Mouse (Mus musculus) C2C12 (cell line): Measurements from ENCODE around the gene Pmis2. TPM values are rescaled to one million over a fixed set of nuclear protein-coding genes. Genes with fewer than 3 reads are reported as not detected.

Source experiments
- H3K27me3 ChIP-seq: one replicate; pipeline ENCODE4 v1.6.1; 2011; ENCODE audit not compliant: control insufficient read depth, insufficient read depth, insufficient read length
- H3K36me3 ChIP-seq: one replicate; pipeline ENCODE4 v1.6.1; 2011; ENCODE audit not compliant: control insufficient read depth, insufficient read depth
- H3K4me3 ChIP-seq: one replicate; pipeline ENCODE4 v1.5.1; 2011; ENCODE audit warnings: mild to moderate bottlenecking, control low read depth; ENCODE audit not compliant: poor library complexity, insufficient read depth, severe bottlenecking
- H3K79me2 ChIP-seq: one replicate; pipeline ENCODE4 v1.6.1; 2011; ENCODE audit not compliant: control insufficient read depth, insufficient read depth
- H3K79me3 ChIP-seq: one replicate; pipeline ENCODE4 v1.6.1; 2011; ENCODE audit warnings: low read depth, control low read depth
- H3ac ChIP-seq: one replicate; pipeline ENCODE3; 2011; ENCODE audit warnings: low read depth; ENCODE audit not compliant: control insufficient read depth, insufficient read length
- CEBPB ChIP-seq: IDR thresholded peaks from one replicate; pipeline ENCODE4 v1.6.1; 2011; ENCODE audit warnings: low read depth, mild to moderate bottlenecking, control low read depth, moderate library complexity
- CTCF ChIP-seq: IDR thresholded peaks from one replicate; pipeline ENCODE4 v1.5.1; 2011; ENCODE audit not compliant: control insufficient read depth, insufficient read depth, insufficient read length
- FOSL1 ChIP-seq: IDR thresholded peaks from one replicate; pipeline ENCODE4 v1.8.0; 2011; ENCODE audit warnings: mild to moderate bottlenecking, low read length; ENCODE audit not compliant: poor library complexity, insufficient read depth, severe bottlenecking
- MAX ChIP-seq: IDR thresholded peaks from one replicate; pipeline ENCODE4 v1.6.1; 2011; ENCODE audit warnings: mild to moderate bottlenecking, control low read depth
- MYOD1 ChIP-seq: IDR thresholded peaks from one replicate; pipeline ENCODE4 v1.6.1; 2011; ENCODE audit warnings: low read depth; ENCODE audit not compliant: control insufficient read depth, insufficient read length
- MYOG ChIP-seq: IDR thresholded peaks from one replicate; pipeline ENCODE4 v1.6.1; 2011; ENCODE audit not compliant: control insufficient read depth, insufficient read length; ENCODE audit errors: extremely low read depth
- USF1 ChIP-seq: IDR thresholded peaks from one replicate; pipeline ENCODE4 v1.6.1; 2011; ENCODE audit warnings: low read depth, mild to moderate bottlenecking, control low read depth, moderate library complexity
- polyA plus RNA-seq: library from polyadenylated mRNA; unstranded; fragments of >200 nt; fragmentation: generic; extraction: Trizol; gene quantifications from one replicate; pipeline ENCODE4 v1.2.1, GENCODE M21; 2012; ENCODE audit warnings: missing spikeins

Pmis2 gene
- polyA plus RNA-seq, 1 experiment, result not detected

DNA sequence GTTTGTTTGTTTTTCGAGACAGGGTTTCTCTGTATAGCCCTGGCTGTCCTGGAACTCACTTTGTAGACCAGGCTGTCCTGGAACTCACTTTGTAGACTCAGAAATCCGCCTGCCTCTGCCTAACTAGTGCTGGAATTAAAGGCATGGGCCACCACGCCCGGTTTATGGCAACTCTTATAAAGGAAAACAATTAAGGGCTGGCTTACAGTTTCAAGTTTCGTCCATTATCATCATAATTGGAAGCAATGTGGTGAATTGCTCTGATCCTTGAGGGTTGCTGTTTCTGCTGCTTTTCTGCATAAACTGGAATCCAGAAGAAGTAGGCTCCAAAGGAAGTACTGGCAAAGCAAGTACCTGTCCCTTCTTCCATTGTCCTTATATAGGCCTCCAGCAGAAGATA is 44.8 kb downstream of the Pmis2 start:
- Histone ChIP-seq H3K27me3 (peaks cover 14% of the 10 kb centered on the region), H3K36me3 (peaks cover 18% of the 10 kb centered on the region), H3K79me3 (peaks cover 17% of the 10 kb centered on the region), H3K79me2 (peaks cover 37% of the 10 kb centered on the region), H3ac (no peak overlapping the region), H3K4me3 (no peak overlapping the region)
- no peak for TF ChIP-seq MYOG
- TF ChIP-seq MAX, result no peak
- TF ChIP-seq CTCF, result no peak
- TF ChIP-seq CEBPB, result no peak
- TF ChIP-seq MYOD1, result no peak
- no peak for TF ChIP-seq FOSL1
- no peak for TF ChIP-seq USF1

DNA sequence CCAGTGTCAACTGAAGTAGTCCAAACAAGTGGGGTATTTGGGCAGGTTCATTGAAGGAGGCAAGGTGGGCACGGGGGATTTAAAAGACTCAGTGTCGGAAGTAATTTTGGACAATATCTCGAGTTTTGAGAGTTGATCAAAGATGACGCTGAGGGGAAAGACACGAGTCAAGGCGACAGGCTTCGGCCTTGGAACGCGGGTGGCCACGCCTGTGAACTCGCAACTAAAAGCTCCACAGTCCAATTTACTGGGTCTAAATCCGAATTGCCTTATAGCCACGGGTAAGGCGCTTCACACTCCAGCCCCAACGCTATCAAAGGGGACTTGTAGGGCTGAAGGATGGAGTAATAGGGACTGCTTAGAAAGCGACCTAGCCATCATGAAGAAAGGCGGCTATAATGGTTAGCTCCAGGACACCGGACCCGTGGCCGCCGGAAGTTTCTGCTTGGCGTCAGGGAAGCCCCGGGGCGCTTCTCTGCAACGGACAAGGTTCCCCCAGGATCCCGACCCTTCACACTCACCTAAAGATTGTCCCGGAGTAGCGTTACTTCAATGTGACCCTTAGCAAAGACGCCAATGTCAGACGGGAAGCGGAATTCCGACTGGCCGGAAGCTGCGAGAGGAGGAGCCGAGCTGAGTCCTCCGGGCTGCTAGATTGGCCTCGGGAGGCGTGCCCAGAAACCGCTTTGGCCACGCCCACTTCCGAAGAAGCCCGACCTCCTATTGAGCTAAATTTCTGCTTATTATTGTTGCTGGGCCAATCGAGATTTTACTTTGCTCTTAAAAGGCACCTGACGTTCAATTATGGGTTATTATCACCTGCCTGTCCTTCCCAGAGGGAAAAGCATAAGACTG is 45.6 kb downstream of the Pmis2 start, which contains the start of gene Cox6b1:
Cox6b1 (minus strand) TSS at position 622 of the 855 bp plus-strand sequence.
- H3ac ChIP-seq, result peak within 1 kb of the TSS; percentile 77
- H3K79me3 ChIP-seq, result peaks cover 20% of the 10 kb centered on the region
- peaks cover 9% of the 10 kb centered on the region for H3K27me3 ChIP-seq
- TF ChIP-seq MAX (peak; percentile 44), CTCF (no peak)
- H3K79me2 ChIP-seq, result peaks cover 37% of the 10 kb centered on the region
- peaks cover 23% of the 10 kb centered on the region for H3K36me3 ChIP-seq
- H3K4me3 ChIP-seq, result peak within 1 kb of the TSS; percentile 84

Other genes starting within 250 kb of the Pmis2 start
- 0.04 TPM for gene Nfkbid, start 249.9 kb downstream of the Pmis2 start, polyA plus RNA-seq
- gene Aplp1, start 226.1 kb downstream of the Pmis2 start, polyA plus RNA-seq, result 0.29 TPM
- gene Kirrel2, start 213.9 kb downstream of the Pmis2 start, polyA plus RNA-seq, result not detected
- gene Nphs1, start 213.3 kb downstream of the Pmis2 start, polyA plus RNA-seq, result 0.60 TPM
- 0.02 TPM for gene Prodh2, start 178.0 kb downstream of the Pmis2 start, polyA plus RNA-seq
- 2.4 TPM for gene Arhgap33, start 136.5 kb downstream of the Pmis2 start, polyA plus RNA-seq
- gene Hspb6, start 119.4 kb downstream of the Pmis2 start, polyA plus RNA-seq, result 66.8 TPM
- gene Proser3, start 119.3 kb downstream of the Pmis2 start, polyA plus RNA-seq, result 8.7 TPM
- gene Lin37, start 111.8 kb downstream of the Pmis2 start, polyA plus RNA-seq, result 38.4 TPM
- gene U2af1l4, start 108.3 kb downstream of the Pmis2 start, polyA plus RNA-seq, result 63.6 TPM
- 0.73 TPM for gene Gm49396, start 108.3 kb downstream of the Pmis2 start, polyA plus RNA-seq
- 173 TPM for gene Psenen, start 108.0 kb downstream of the Pmis2 start, polyA plus RNA-seq
- 0.56 TPM for gene Igflr1, start 106.2 kb downstream of the Pmis2 start, polyA plus RNA-seq
- 14.4 TPM for gene Kmt2b, start 82.9 kb downstream of the Pmis2 start, polyA plus RNA-seq
- gene Zbtb32, start 72.7 kb downstream of the Pmis2 start, polyA plus RNA-seq, result 0.05 TPM
- gene Upk1a, start 58.8 kb downstream of the Pmis2 start, polyA plus RNA-seq, result 0.53 TPM
- 795 TPM for gene Cox6b1, start 45.5 kb downstream of the Pmis2 start, polyA plus RNA-seq
- not detected for gene Etv2, start 35.8 kb downstream of the Pmis2 start, polyA plus RNA-seq
- 110 TPM for gene Rbm42, start 21.3 kb downstream of the Pmis2 start, polyA plus RNA-seq
- gene Haus5, start 6.6 kb downstream of the Pmis2 start, polyA plus RNA-seq, result 25.9 TPM
- gene 2200002J24Rik, start 27.3 kb upstream of the Pmis2 start, polyA plus RNA-seq, result not detected
- gene Atp4a, start 40.6 kb upstream of the Pmis2 start, polyA plus RNA-seq, result not detected
- 168 TPM for gene Tmem147, start 57.9 kb upstream of the Pmis2 start, polyA plus RNA-seq
- not detected for gene Gapdhs, start 72.1 kb upstream of the Pmis2 start, polyA plus RNA-seq
- 3.6 TPM for gene Sbsn, start 79.9 kb upstream of the Pmis2 start, polyA plus RNA-seq
- gene Dmkn, start 92.2 kb upstream of the Pmis2 start, polyA plus RNA-seq, result not detected
- not detected for gene Krtdap, start 116.3 kb upstream of the Pmis2 start, polyA plus RNA-seq
- not detected for gene Ffar2, start 152.2 kb upstream of the Pmis2 start, polyA plus RNA-seq
- gene Ffar3, start 184.6 kb upstream of the Pmis2 start, polyA plus RNA-seq, result not detected
- gene Ffar1, start 190.0 kb upstream of the Pmis2 start, polyA plus RNA-seq, result not detected
- gene Cd22, start 208.7 kb upstream of the Pmis2 start, polyA plus RNA-seq, result 0.01 TPM
- 0.05 TPM for gene Mag, start 243.3 kb upstream of the Pmis2 start, polyA plus RNA-seq